Mouse (Mus musculus): ENCODE data around the gene Myh1.

Gene Myh1

DNA sequence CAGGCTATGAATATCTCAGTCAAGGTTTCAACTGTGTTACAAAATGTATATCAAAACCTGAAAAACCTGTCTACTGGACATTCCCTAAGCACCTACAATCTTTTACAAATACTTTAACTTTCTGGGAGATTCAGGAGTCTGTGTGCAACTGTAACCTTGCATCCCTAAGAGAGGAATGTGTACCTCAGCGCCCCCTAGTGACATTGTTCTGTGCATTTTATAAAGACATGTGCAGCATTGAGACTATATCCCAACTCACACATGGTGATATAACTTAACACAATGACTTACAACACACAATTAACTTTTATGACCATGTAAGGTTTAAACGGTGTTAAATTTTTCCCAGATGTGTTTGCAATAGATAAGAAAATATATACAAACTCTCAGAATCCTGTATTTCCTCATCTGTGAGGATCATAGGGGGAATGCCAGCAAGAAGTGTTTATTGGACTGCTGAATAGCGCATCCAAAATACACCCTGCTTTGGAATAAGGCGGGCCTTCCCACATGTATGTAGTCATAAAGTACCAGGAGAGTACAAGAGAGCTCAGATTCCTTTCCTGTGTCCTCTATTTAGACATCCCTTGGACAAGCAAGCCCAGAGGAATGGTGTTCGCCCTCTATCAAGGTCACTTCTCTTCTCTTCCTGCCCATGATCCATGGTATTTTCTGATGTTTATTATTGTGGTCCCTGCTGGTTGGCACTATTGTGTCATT lies 35.9 kb downstream of the Myh1 start:
- DNase-seq, result no peak

DNA sequence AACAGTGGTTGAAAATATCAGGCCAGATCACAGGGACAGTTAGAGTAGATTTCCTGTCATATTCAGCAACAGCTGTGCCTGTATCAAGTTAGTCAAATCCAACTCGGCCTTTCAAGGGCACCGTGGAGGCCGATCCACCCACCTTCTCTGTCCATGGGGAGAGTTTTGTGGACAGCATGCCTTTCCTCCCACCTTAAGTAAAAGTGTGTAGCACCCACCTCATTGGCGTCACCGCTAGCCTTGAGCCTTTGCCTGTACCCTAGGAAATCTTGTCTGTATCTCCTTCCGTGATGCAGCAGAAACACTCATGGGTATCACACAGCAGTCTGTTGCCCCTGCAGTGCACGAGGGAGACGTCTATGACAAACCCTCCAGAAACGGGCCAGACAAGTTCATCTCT lies 36.9 kb downstream of the Myh1 start:
- no peak for DNase-seq

DNA sequence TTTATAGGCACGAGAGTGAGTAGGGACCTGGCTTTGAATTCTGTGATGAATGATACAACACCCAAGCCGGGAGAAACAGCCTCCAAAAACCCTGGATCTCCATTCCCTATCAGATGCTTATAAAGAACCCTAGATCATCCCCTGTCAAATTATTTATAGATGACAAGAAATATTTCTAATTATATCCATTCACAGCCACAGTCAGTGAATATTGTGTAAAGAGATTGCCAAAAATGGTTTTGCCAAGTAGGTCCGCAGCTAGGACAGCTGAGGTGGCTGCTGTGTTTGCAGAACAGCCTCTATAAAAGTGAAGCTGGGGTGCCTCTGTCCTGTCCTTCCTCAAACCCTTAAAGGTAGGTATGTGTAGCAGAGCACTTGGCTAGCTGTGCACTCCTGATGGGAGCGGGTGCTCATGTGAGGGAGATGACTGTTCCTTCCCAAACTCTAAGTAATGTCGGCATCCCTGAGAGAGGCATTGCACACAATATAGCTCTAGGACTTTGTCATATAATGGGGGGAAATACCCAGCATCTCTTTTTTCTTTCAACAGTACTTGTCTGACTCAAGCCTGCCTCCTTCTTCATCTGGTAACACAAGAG lies 37.7 kb downstream of the Myh1 start, which contains the start of gene Myh4:
Gene Myh4 (plus strand): TSS at position 549 of the 599 bp plus-strand sequence.
- no peak for DNase-seq

DNA sequence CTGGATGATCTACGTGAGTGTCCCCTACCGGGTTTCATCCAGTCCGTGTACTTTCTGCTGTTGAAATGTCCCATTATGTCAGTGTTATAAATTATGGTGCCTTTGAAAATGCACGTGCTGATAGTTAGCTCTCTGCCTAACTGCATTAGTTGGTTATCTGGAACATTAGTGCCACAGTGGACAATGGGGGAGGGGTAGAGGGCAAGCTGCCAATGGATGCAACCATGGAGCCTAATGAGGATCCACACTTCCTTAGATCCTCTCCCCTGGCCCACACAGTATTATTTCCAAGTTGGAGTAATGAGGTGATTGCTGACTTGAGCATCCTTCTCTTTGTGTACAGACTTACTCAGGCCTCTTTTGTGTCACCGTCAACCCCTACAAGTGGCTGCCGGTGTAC lies 41.2 kb downstream of the Myh1 start:
- DNase-seq, result no peak

GRCm38 (mm10) chr11:67253691-67254090 lies 53.8 kb downstream of the Myh1 start:
- DNase-seq, result no peak

- no peak for DNase-seq
These were observed 57.2 kb downstream of the Myh1 start for GRCm38 (mm10) chr11:67257048-67257447.

GRCm38 (mm10) chr11:67260956-67261355 lies 61.1 kb downstream of the Myh1 start:
- no peak for DNase-seq
